Mouse (Mus musculus) retina, postnatal 1 day (tissue): ENCODE measurements around the gene Fam173a.
A peak's percentile ranks its signal among the peaks of the same experiment; 100 is the strongest.

Experiments
- DNase-seq: peaks from one replicate; pipeline ENCODE4 v3.0.0-alpha.2; 2012

The Fam173a gene

GRCm38 (mm10) chr17:25795609-25796092 is 3.0 kb upstream of the Fam173a start, which contains the start of gene AC134908.4:
TSS of gene AC134908.4 (minus strand) at chr17:25795659.
- peak; percentile 92 for DNase-seq

- no peak for DNase-seq
These were observed 2.3 kb upstream of the Fam173a start for GRCm38 (mm10) chr17:25794998-25795397.

- DNase-seq, result peak; percentile 62
These were observed 1.5 kb upstream of the Fam173a start for GRCm38 (mm10) chr17:25794197-25794596.

GRCm38 (mm10) chr17:25791843-25792527 is 716 bp downstream of the Fam173a start:
- peak; percentile 93 for DNase-seq

- peak; percentile 41 for DNase-seq
These were observed 1.3 kb downstream of the Fam173a start for GRCm38 (mm10) chr17:25791320-25791842.

GRCm38 (mm10) chr17:25786781-25787504 is 5.8 kb downstream of the Fam173a start:
- no peak for DNase-seq

- DNase-seq, result no peak
These were observed 6.4 kb downstream of the Fam173a start, which contains the start of gene Ccdc78 for GRCm38 (mm10) chr17:25786280-25786679. TSS of gene Ccdc78 (plus strand) at chr17:25786580.

- DNase-seq, result peak; percentile 96
These were observed 7.4 kb downstream of the Fam173a start, which contains the start of gene Haghl for GRCm38 (mm10) chr17:25785281-25785745. TSS of gene Haghl (minus strand) at chr17:25785673.

GRCm38 (mm10) chr17:25783861-25784574 is 8.7 kb downstream of the Fam173a start:
- DNase-seq, result no peak

- DNase-seq, result no peak
These were observed 9.6 kb downstream of the Fam173a start for GRCm38 (mm10) chr17:25783086-25783485.

GRCm38 (mm10) chr17:25781339-25781738 is 11.4 kb downstream of the Fam173a start:
- DNase-seq, result no peak

GRCm38 (mm10) chr17:25777948-25778347 is 14.8 kb downstream of the Fam173a start:
- DNase-seq, result no peak

GRCm38 (mm10) chr17:25775318-25776062 is 17.2 kb downstream of the Fam173a start:
- DNase-seq, result no peak

GRCm38 (mm10) chr17:25773549-25774120 is 19.1 kb downstream of the Fam173a start, which contains the start of gene Narfl:
TSS of gene Narfl (plus strand) at chr17:25773776.
- peak; percentile 98 for DNase-seq

- no peak for DNase-seq
These were observed 23.4 kb downstream of the Fam173a start for GRCm38 (mm10) chr17:25769331-25769730.

GRCm38 (mm10) chr17:25765886-25766285 is 26.8 kb downstream of the Fam173a start:
- DNase-seq, result peak; percentile 97

GRCm38 (mm10) chr17:25762591-25762990 is 30.1 kb downstream of the Fam173a start:
- no peak for DNase-seq

- peak; percentile 64 for DNase-seq
These were observed 31.1 kb downstream of the Fam173a start for GRCm38 (mm10) chr17:25761561-25761970.

- no peak for DNase-seq
These were observed 32.6 kb downstream of the Fam173a start for GRCm38 (mm10) chr17:25760148-25760547.

GRCm38 (mm10) chr17:25757691-25758090 is 35.0 kb downstream of the Fam173a start:
- DNase-seq, result no peak
